Mouse (Mus musculus): ENCODE measurements around the gene Gm9964.

- no peak for TF ChIP-seq CTCF (IDR thresholded peaks at IDR 0.05; ENCODE audit: low read depth, low read length)
- no peak for TF ChIP-seq POLR2A (IDR thresholded peaks at IDR 0.05; ENCODE audit: borderline replicate concordance, low read depth, low read length)
Measured at GRCm38 (mm10) chr11:79279732-79280405, 16.8 kb downstream of the Gm9964 start.
